Mouse (Mus musculus) ES-Bruce4 (cell line): ENCODE results near the gene Flvcr1. TPM values are rescaled to one million over a fixed set of nuclear protein-coding genes. Genes with fewer than 3 reads are reported as not detected.

Experiments
- H3K27ac ChIP-seq: 2 replicates; pipeline ENCODE4 v1.5.1; 2012; ENCODE audit warnings: low read length, inconsistent platforms; ENCODE audit not compliant: insufficient read depth
- H3K27me3 ChIP-seq: 2 replicates; pipeline ENCODE4 v1.6.1; 2012; ENCODE audit warnings: mild to moderate bottlenecking, low read length, inconsistent platforms; ENCODE audit not compliant: control insufficient read depth, poor library complexity, insufficient read depth, severe bottlenecking
- H3K36me3 ChIP-seq: 2 replicates; pipeline ENCODE4 v1.6.1; 2012; ENCODE audit warnings: inconsistent platforms, mild to moderate bottlenecking, low read length, moderate library complexity; ENCODE audit not compliant: control insufficient read depth, poor library complexity, insufficient read depth, severe bottlenecking
- H3K4me1 ChIP-seq: one replicate; pipeline ENCODE4 v1.8.1; 2011; ENCODE audit warnings: low read length; ENCODE audit not compliant: control insufficient read depth, insufficient read depth
- H3K4me3 ChIP-seq: 2 replicates; pipeline ENCODE4 v1.5.1; 2011; ENCODE audit warnings: low read depth, mild to moderate bottlenecking, low read length
- H3K9ac ChIP-seq: 2 replicates; pipeline ENCODE4 v1.6.1; 2012; ENCODE audit warnings: low read depth, mild to moderate bottlenecking, inconsistent platforms; ENCODE audit not compliant: poor library complexity, severe bottlenecking
- H3K9me3 ChIP-seq: replicated peaks from 2 replicates; pipeline ENCODE4 v1.6.1; 2012; ENCODE audit warnings: mild to moderate bottlenecking, low read length, inconsistent platforms; ENCODE audit not compliant: control insufficient read depth, poor library complexity, insufficient read depth, severe bottlenecking
- CTCF ChIP-seq: IDR thresholded peaks from one replicate; pipeline ENCODE4 v1.8.1; 2011; ENCODE audit warnings: low read depth, low read length
- EP300 ChIP-seq: IDR thresholded peaks from 2 replicates; pipeline ENCODE4 v1.6.1; 2011; ENCODE audit warnings: low read depth, low read length; ENCODE audit not compliant: insufficient read depth
- POLR2A ChIP-seq: IDR thresholded peaks from one replicate; pipeline ENCODE4 v1.8.1; 2011; ENCODE audit warnings: low read length; ENCODE audit not compliant: insufficient read depth
- polyA plus RNA-seq: library from polyadenylated mRNA; stranded (reverse); fragments of >200 nt; gene quantifications from 2 replicates; pipeline ENCODE4 v1.2.4, GENCODE M21; 2011; ENCODE audit warnings: low read depth; ENCODE audit not compliant: missing spikeins, insufficient read depth, insufficient read length

The Flvcr1 gene
- polyA plus RNA-seq, 1 experiment, result 10.0 TPM

- Histone ChIP-seq H3K4me1 (no peaks in the 10 kb centered on the region), H3K9ac (no peak overlapping the region), H3K36me3 (no peaks in the 10 kb centered on the region), H3K9me3 (no peaks in the 10 kb centered on the region), H3K27me3 (no peaks in the 10 kb centered on the region), H3K4me3 (no peak overlapping the region), H3K27ac (no peak overlapping the region)
- no peak for TF ChIP-seq POLR2A
- no peak for TF ChIP-seq CTCF
- no peak for TF ChIP-seq EP300
Observed at GRCm38 (mm10) chr1:191046231-191046824, 20.4 kb upstream of the Flvcr1 start.

GRCm38 (mm10) chr1:191045264-191045663 lies 19.3 kb upstream of the Flvcr1 start:
- no peaks in the 10 kb centered on the region for H3K9me3 ChIP-seq
- TF ChIP-seq CTCF (no peak), POLR2A (no peak), EP300 (no peak)
- no peaks in the 10 kb centered on the region for H3K4me1 ChIP-seq
- no peak overlapping the region for H3K27ac ChIP-seq
- no peaks in the 10 kb centered on the region for H3K27me3 ChIP-seq
- no peak overlapping the region for H3K9ac ChIP-seq
- no peaks in the 10 kb centered on the region for H3K36me3 ChIP-seq
- H3K4me3 ChIP-seq, result no peak overlapping the region

- H3K27ac ChIP-seq, result no peak overlapping the region
- no peak overlapping the region for H3K9ac ChIP-seq
- no peaks in the 10 kb centered on the region for H3K36me3 ChIP-seq
- no peaks in the 10 kb centered on the region for H3K4me1 ChIP-seq
- H3K9me3 ChIP-seq, result no peaks in the 10 kb centered on the region
- H3K4me3 ChIP-seq, result no peak overlapping the region
- TF ChIP-seq CTCF, result no peak
- no peak for TF ChIP-seq EP300
- no peak for TF ChIP-seq POLR2A
- no peaks in the 10 kb centered on the region for H3K27me3 ChIP-seq
Observed at GRCm38 (mm10) chr1:191042688-191043087, 16.7 kb upstream of the Flvcr1 start.

GRCm38 (mm10) chr1:191042106-191042505 lies 16.1 kb upstream of the Flvcr1 start:
- no peaks in the 10 kb centered on the region for H3K9me3 ChIP-seq
- no peaks in the 10 kb centered on the region for H3K36me3 ChIP-seq
- no peaks in the 10 kb centered on the region for H3K27me3 ChIP-seq
- H3K27ac ChIP-seq, result no peak overlapping the region
- no peak overlapping the region for H3K9ac ChIP-seq
- no peak overlapping the region for H3K4me3 ChIP-seq
- H3K4me1 ChIP-seq, result no peaks in the 10 kb centered on the region
- TF ChIP-seq CTCF (no peak), EP300 (no peak), POLR2A (no peak)

- Histone ChIP-seq H3K27ac (no peak overlapping the region), H3K27me3 (no peaks in the 10 kb centered on the region), H3K36me3 (no peaks in the 10 kb centered on the region), H3K9ac (no peak overlapping the region), H3K4me1 (no peaks in the 10 kb centered on the region), H3K9me3 (no peaks in the 10 kb centered on the region), H3K4me3 (no peak overlapping the region)
- TF ChIP-seq POLR2A (no peak), EP300 (no peak), CTCF (no peak)
Observed at GRCm38 (mm10) chr1:191041352-191041751, 15.4 kb upstream of the Flvcr1 start.

GRCm38 (mm10) chr1:191037999-191038398 lies 12.0 kb upstream of the Flvcr1 start:
- Histone ChIP-seq H3K4me3 (no peak overlapping the region), H3K27me3 (no peaks in the 10 kb centered on the region), H3K9ac (no peak overlapping the region), H3K36me3 (no peaks in the 10 kb centered on the region), H3K27ac (no peak overlapping the region), H3K9me3 (no peaks in the 10 kb centered on the region), H3K4me1 (no peaks in the 10 kb centered on the region)
- no peak for TF ChIP-seq EP300
